Mouse (Mus musculus) G1E (cell line): ENCODE measurements around the gene Gpr45.

Source experiments
- CTCF ChIP-seq: IDR thresholded peaks from 2 replicates; pipeline ENCODE4 v1.5.1; 2012; ENCODE audit warnings: low read depth, low read length, inconsistent platforms, mixed read lengths
- GATA1 ChIP-seq: IDR thresholded peaks from 2 replicates; pipeline ENCODE4 v1.6.1; 2012; ENCODE audit warnings: borderline replicate concordance, low read length, inconsistent platforms, mixed read lengths

DNA sequence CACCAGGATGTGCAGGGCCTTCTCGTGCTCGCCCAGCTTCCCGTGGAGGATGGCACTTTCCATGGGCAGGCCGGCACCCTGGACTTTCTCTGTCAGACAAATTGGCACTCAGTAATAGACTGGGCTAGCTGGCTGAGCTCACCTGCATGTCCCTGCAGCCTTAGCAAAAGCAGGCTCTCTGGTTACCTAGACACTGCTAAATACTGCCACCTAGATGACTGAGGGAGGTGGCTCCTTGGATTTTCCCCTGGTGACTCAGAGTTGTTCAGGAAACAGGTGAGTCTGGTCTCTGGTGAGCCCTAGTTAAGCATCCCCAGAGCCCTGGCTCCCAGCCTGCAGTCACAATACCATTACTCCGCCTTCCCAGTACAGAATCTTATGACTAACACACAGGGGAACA, 99.2 kb downstream of the Gpr45 start:
- TF ChIP-seq CTCF, result no peak
- TF ChIP-seq GATA1, result no peak
